Mouse (Mus musculus) testis, adult 2 months (tissue): ENCODE measurements around the gene Evc2. TPM values are rescaled to one million over a fixed set of nuclear protein-coding genes. Genes with fewer than 3 reads are reported as not detected.

ENCODE experiments used
- H3K27ac ChIP-seq: fragments of 200-500 bp; 2 replicates; pipeline ENCODE4 v1.5.1; 2012; ENCODE audit warnings: low read depth, low read length; ENCODE audit not compliant: control insufficient read depth, insufficient read depth
- H3K27me3 ChIP-seq: fragments of 200-500 bp; 2 replicates; pipeline ENCODE4 v1.6.1; 2012; ENCODE audit warnings: mild to moderate bottlenecking, low read length, moderate library complexity; ENCODE audit not compliant: control insufficient read depth, insufficient read depth
- H3K36me3 ChIP-seq: fragments of 200-500 bp; 2 replicates; pipeline ENCODE4 v1.6.1; 2012; ENCODE audit warnings: mild to moderate bottlenecking, low read length; ENCODE audit not compliant: control insufficient read depth, insufficient read depth
- H3K4me1 ChIP-seq: fragments of 200-500 bp; 2 replicates; pipeline ENCODE4 v1.6.1; 2012; ENCODE audit warnings: low read length; ENCODE audit not compliant: control insufficient read depth, insufficient read depth
- H3K4me3 ChIP-seq: fragments of 200-500 bp; 2 replicates; pipeline ENCODE4 v1.5.1; 2012; ENCODE audit warnings: low read depth, mild to moderate bottlenecking, low read length, moderate library complexity, mixed read lengths; ENCODE audit not compliant: control insufficient read depth
- CTCF ChIP-seq: fragments of 200-500 bp; IDR thresholded peaks from 2 replicates; pipeline ENCODE4 v1.5.1; 2012; ENCODE audit warnings: low read depth, mild to moderate bottlenecking, inconsistent platforms, low read length, moderate library complexity; ENCODE audit not compliant: control insufficient read depth, insufficient read depth, insufficient replicate concordance
- POLR2A ChIP-seq: fragments of 200-500 bp; IDR thresholded peaks from 2 replicates; pipeline ENCODE4 v1.6.1; 2012; ENCODE audit warnings: low read depth, mild to moderate bottlenecking, inconsistent platforms, low read length, moderate library complexity; ENCODE audit not compliant: control insufficient read depth
- polyA plus RNA-seq: library from polyadenylated mRNA; depleted of rRNA; stranded (reverse); fragments of >200 nt; gene quantifications from 2 replicates; pipeline ENCODE4 v1.2.3, GENCODE M21; 2012

Gene Evc2
- polyA plus RNA-seq, 1 experiment = 1.8 TPM

GRCm38 (mm10) chr5:37391901-37392300 is 53.6 kb downstream of the Evc2 start:
- Histone ChIP-seq H3K4me1 (no peaks in the 10 kb centered on the region), H3K4me3 (no peak overlapping the region), H3K36me3 (no peaks in the 10 kb centered on the region), H3K27ac (no peak overlapping the region), H3K27me3 (no peaks in the 10 kb centered on the region)
- TF ChIP-seq CTCF (no peak), POLR2A (no peak)

DNA sequence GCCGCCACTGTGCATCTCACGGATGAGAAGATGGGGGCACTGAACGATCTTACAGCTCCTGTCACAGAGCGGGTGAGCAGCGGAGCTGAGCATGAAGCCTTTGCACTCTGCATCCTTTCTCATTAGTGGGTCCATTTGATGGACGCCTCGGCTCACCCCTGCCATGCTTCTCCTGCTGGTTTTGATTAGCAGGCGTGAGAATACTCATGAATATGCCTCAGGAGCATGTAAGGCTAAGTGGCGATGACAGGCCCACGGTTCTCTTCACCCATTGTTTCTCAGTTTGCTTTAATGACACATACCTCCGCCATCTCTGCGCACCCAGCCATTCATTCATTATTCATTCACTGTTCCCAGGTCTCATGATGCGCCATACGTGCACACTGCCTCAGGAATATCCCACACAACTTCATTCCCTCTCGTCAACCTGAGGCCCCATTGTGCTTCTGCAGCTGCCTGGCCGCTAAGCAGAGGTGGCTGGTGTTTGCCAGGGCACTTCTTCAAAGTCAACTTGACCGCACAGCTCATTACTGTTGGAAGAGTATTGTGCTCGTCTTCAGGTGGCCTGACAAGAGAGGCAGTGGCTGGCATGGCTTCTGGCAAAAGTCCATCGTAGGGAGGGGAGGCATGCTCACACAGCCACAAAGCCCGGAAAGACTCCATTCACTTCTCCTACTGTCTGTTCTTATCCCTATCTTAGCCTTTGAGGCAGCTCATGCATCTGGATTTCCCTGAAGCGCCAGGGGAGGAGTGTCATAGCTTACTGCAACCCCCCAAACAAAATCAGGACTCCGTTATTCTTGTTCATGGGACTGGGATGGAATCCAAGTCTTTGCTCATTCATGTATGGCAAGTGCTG is 57.1 kb downstream of the Evc2 start:
- H3K27ac ChIP-seq = no peak overlapping the region
- no peaks in the 10 kb centered on the region for H3K36me3 ChIP-seq
- TF ChIP-seq CTCF (no peak), POLR2A (no peak)

DNA sequence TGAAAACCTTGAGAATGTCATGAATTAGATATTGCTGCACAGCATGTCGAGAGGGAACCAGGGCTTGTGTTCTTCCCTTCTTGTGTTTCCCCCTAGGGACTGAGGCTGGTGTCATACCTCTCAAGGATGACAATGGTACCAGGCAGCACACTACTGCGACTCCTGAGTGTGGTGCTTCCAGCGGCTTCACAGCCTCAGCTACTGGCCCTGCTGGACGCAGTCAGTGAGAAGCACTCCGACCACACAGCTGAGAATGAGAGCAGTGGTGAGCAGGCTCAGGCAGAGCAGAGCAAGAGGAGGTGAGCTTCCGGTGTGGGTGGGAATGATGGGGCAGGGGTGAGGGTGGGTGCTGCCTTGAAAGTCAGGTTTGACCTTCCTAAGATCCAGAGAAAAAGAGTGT is 80.7 kb downstream of the Evc2 start:
- H3K36me3 ChIP-seq = no peaks in the 10 kb centered on the region
- H3K4me3 ChIP-seq = no peak overlapping the region
- no peak overlapping the region for H3K27ac ChIP-seq
- H3K4me1 ChIP-seq = no peaks in the 10 kb centered on the region
- H3K27me3 ChIP-seq = no peaks in the 10 kb centered on the region
- no peak for TF ChIP-seq POLR2A
- TF ChIP-seq CTCF = no peak

More for the DNA sequence above, 57.1 kb downstream of the Evc2 start:
- H3K27me3 ChIP-seq = no peaks in the 10 kb centered on the region
- no peak overlapping the region for H3K4me3 ChIP-seq
- no peaks in the 10 kb centered on the region for H3K4me1 ChIP-seq

DNA sequence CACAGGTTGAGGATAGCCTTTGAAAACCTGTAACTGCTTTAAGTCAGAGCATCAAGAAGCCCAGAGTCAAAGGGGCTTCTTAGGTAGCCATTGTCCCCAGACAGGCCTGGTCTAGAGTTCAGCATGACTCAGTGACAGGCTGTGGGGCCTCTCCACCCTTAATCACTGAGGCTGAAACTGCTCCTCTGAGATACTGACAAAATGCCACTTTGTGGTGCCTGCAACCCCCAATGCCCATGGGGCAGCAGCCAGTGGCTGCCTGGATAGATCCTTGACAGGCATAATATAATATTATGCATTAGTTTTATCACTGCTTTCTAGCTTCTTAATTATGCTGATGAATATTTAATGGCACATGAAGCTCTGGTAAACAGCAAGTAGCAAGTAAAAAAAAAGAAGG is 88.9 kb downstream of the Evc2 start:
- Histone ChIP-seq H3K27me3 (no peaks in the 10 kb centered on the region), H3K27ac (no peak overlapping the region), H3K4me3 (no peak overlapping the region), H3K4me1 (no peaks in the 10 kb centered on the region), H3K36me3 (no peaks in the 10 kb centered on the region)
- TF ChIP-seq CTCF (no peak), POLR2A (no peak)

DNA sequence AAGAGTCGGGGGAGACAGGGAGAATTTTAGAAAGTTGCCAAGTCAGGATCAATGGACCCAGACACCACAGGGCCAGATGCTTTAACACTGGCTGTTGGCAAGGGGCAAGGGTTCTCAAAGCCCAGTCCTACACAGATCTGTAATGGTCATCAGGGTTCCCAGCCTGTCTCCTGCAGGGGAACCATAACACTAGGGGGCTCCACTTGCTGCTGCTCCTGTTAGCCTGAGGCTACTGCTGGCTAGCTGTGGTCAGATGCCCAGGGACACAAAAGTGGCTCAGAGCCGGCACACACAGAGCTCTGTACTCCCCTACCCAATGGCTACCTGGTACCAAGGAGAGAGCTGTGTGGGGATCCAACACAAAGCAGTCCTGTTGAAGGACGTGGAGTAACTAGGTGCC is 97.1 kb downstream of the Evc2 start:
- H3K4me3 ChIP-seq = no peak overlapping the region
- TF ChIP-seq CTCF (no peak), POLR2A (no peak)
- no peaks in the 10 kb centered on the region for H3K4me1 ChIP-seq
- no peak overlapping the region for H3K27ac ChIP-seq
- H3K36me3 ChIP-seq = no peaks in the 10 kb centered on the region
- no peaks in the 10 kb centered on the region for H3K27me3 ChIP-seq

GRCm38 (mm10) chr5:37442767-37443166 is 104.5 kb downstream of the Evc2 start:
- no peaks in the 10 kb centered on the region for H3K27me3 ChIP-seq
- no peak overlapping the region for H3K4me3 ChIP-seq
- H3K4me1 ChIP-seq = no peaks in the 10 kb centered on the region
- H3K27ac ChIP-seq = no peak overlapping the region
- no peaks in the 10 kb centered on the region for H3K36me3 ChIP-seq
- no peak for TF ChIP-seq CTCF
- no peak for TF ChIP-seq POLR2A

- H3K27me3 ChIP-seq = no peaks in the 10 kb centered on the region
- H3K4me1 ChIP-seq = no peaks in the 10 kb centered on the region
- H3K27ac ChIP-seq = no peak overlapping the region
- TF ChIP-seq POLR2A = no peak
- no peak overlapping the region for H3K4me3 ChIP-seq
- no peaks in the 10 kb centered on the region for H3K36me3 ChIP-seq
Measured at GRCm38 (mm10) chr5:37447546-37447945, 109.2 kb downstream of the Evc2 start.

DNA sequence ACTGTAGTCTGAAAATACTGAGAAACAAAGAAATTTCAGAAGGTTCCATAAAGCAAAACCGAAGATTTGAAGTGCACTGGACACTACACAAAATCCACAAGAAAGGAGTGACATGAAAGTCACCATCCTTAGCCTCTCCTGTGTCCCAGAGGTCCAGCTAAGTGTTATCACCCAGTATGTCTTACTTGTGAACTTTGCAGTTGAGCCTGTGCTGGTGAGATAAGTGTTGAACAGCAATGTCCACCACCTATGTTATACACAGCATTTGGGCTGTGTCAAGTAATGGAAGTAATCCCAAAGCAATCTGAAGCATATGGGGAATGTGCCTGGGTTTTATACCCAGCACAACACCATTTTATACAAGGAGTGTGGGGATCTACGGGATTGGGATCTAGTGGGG is 118.3 kb downstream of the Evc2 start:
- H3K4me1 ChIP-seq = no peaks in the 10 kb centered on the region
- H3K27ac ChIP-seq = no peak overlapping the region
- no peaks in the 10 kb centered on the region for H3K36me3 ChIP-seq
- no peak overlapping the region for H3K4me3 ChIP-seq
- TF ChIP-seq CTCF (no peak), POLR2A (no peak)
- H3K27me3 ChIP-seq = no peaks in the 10 kb centered on the region
